Mouse (Mus musculus): ENCODE measurements at regions not wholly inside any gene's neighbourhood (a gene's known extent, or its start where the extent isn't known, plus 50 kb on each side); places are given as distances from the start of the nearest gene placed in this dataset.
A peak's percentile ranks its signal among the peaks of the same experiment; 100 is the strongest.
"Not testable (repeated sequence)": the region's sequence is repeated elsewhere in the genome, so short reads cannot be mapped to it uniquely, and the experiment has no call there.

DNA sequence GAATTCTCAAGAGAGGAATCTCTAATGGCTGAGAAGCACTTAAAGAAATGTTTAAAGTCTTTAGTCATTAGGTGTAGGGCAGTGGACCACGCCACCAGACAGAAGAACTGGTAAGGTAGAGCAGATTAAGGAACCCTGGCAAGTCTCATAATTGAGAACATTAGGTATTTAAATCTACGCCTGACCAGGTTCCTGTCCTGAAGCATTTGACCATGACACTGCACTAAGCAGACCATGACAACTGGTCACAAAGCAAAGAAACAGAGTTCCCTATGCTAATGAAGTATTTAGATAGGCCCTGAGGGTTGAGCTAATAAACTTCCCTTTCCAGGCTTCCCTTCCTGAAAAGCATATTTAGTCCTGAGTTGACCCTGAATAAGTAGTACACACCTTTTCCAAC is 562.3 kb downstream of the Cdh11 start:
- DNase-seq (ENCODE audit: extremely low spot score) = no peak

DNA sequence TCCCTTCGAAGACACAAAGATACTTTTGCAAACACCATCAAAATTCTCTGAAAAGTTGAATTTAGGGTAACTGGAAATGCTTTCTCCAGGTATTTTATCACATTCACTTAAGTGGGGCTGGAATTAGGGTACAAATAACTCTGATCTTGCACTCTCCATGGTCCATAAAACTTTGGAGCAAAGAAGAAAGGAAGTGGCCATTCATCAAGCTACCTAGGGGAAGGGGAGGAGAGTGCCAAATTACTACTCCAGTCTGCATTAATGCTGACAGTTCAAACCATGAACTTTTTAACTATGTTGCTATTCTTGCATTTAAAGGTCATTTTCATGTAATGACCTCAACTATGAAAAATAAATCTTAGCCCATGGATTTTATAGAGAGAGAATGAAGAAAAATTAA is 579.8 kb downstream of the Cdh11 start:
- DNase-seq (ENCODE audit: extremely low spot score) = no peak

DNA sequence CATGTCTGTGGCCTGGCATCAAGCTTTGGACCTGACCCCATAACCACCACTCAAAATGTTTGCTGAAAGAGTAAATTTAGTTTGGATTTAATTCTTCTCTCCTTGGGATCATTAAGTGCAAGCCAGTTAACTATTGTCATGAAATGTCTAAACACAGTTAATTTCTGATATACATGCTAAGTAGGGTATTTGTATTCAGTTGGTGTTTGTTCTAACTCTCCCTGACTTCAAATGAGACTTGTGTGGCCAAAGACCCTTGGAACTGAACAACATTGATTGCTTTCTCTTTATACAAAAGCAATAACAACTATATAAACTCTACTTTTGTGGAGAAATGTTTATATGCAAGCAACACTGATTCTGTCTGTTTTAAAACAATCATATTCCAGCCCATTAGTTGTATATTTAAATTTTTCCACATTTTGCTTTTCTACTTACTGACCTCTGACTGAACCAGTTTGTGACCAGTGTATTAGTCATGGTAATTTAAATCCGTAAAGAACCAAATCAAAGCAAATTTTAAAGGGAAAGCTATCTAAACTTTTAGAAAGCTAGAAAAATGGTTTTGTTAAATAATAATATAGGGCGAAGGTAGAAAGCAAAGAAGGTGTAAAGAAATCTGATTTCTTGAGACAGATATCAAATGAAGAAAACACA is 625.8 kb downstream of the Cdh11 start:
- DNase-seq (ENCODE audit: extremely low spot score) = no peak

DNA sequence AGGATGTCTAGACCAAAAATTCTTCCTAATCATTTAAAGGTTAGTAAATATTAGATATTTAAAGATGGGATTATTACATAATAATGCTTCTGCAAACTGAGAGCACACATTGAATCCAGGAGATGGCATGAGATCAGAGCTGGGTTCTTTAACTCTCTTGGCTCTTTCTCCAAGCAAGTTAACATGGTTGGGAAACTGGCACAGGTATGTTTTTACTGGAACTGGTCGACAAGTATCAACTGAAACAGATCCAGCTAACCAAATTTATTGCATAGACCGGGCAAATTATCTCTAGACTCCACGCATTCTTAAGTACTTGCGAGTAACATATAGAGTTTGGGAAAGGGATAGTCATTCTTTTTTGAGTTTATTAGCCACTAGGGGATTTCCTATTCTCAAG is 666.8 kb downstream of the Cdh11 start:
- no peak for DNase-seq (ENCODE audit: extremely low spot score)

DNA sequence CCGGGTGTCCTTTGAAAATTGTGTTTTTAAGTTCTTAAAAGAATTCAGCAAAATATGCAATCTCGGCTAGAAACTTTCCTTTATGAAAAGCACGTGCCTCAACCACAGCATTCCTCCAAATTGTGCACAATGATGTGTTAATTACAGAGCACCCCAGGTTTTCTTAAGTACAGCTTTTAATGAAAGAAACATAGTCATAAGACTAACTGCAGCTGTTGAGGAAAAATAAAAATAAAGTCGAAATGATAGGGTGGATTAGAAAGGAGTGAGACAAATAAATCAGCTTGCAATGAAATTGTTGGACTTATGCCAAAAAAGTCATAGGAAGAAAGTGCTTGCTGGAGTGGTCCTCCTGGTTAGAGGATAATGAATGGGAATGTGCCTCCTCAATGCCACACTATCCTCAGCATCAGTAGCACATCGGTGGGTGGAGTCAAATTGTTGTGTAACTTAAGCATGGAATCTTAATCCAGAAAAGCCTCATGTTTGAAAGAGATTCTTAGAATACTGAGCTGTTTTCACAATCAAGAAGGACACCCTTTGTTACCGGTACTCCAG is 668.5 kb downstream of the Cdh11 start:
- no peak for DNase-seq (ENCODE audit: extremely low spot score)

DNA sequence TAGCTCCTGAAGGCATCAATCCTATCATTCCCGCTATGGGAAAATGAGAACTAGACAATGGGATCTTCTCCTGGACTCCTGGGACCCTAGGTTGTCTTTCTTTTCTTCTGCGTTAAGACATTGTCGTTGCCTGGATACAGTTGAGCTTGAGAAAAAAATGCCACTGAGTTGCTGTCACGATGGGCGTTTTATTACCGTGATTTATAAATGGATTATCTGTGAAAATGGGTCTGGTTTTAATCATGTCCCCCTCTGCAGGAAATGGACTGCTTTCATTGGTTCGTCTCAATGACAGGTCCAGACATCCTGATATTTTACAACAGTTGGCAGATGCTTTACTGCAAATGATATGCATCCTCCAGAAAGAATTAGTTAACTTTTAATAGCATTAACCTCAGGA is 681.7 kb downstream of the Cdh11 start:
- peak; percentile 8 for DNase-seq (ENCODE audit: extremely low spot score)

DNA sequence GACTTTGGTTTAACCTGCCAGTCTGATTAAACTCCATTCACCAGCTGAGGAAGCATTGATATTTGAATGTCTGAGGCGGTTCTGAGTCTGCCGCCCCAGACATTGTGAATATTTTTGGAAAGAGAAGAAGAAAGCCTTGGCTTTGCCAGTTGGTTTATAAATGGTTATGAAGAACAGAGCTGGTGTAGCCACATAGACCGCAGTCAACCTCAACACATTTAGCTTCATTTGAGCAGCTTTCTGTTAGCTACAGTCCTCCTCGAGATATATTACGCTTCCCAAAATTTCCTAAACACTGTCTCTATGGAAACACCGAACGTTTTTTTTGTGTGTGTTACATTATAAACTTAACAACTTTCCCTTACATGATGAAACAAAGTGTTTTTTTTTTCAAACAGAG is 688.7 kb downstream of the Cdh11 start:
- no peak for DNase-seq (ENCODE audit: extremely low spot score)

DNA sequence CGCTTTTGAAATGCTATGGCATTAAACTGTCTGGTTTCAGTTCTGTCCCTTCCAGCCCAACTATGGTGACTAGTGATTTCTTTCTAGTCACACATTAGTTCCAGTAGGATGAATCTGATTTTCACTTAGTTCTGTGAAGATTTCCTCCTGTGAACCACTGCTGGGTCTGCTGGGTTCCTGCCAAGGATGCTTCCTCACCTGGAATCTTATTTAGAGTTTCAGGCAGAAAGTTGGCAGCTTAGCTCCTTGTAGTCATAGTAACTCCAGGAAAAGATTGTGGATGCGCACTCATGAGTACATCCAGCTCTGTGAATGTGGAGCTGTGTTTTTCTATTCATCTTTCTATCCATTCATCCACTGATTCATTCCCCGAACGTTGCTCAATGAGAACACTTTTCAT is 699.5 kb downstream of the Cdh11 start:
- no peak for DNase-seq (ENCODE audit: extremely low spot score)

DNA sequence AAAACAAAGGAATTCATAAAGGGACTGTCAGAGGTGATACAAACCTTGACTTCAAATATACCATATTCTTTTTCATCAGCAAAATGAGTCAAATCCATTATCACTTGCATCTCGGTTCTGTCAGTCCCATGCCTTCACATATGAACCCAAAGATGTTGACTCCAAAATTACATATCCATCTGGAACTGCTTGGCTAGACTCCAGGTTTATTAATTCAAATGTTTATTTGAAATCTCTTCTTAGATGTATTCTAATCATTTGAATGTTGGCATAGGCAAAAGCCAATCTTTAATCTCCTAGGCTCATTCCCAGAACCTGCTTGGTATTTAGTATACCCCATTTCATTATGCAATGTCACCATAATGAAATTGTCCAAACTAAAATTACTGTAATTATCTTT is 709.8 kb downstream of the Cdh11 start:
- no peak for DNase-seq (ENCODE audit: extremely low spot score)

DNA sequence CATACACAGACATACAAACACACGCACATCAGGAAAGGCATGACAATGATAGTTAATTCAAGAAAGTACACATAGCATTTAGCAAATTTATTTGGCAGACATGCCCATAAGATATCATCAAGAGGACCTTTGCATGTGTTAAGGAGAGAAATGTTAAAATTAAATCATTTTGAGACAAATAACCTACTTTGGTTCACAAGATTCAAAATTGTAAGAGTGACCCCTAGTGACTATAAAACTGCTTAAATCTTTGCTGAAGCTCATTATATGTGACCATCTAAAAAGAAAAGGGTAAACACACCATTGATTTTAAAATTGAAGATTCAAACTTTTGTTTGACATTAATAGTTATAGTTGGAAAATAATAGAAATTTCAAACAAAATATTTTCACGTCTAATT is 721.3 kb downstream of the Cdh11 start:
- DNase-seq (ENCODE audit: extremely low spot score) = no peak

DNA sequence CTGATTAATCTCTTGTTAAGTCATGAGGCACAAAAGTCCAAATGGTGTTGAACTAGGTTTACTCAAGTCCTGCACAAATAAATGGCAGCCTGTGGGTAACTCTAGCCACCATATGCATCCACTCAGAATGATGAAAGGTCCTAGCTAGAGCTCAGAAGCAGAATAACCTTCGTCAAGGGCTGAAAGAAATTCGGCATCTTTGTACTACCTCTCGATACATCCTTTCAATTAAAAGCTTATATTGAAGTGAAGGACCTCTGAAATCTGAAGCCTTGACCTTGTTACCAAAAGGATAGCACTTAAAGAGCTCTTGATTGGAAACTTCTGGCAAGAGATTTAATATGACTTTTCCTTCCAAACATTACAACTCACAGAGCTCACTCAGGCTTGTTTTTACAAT is 732.0 kb downstream of the Cdh11 start:
- no peak for DNase-seq (ENCODE audit: extremely low spot score)

DNA sequence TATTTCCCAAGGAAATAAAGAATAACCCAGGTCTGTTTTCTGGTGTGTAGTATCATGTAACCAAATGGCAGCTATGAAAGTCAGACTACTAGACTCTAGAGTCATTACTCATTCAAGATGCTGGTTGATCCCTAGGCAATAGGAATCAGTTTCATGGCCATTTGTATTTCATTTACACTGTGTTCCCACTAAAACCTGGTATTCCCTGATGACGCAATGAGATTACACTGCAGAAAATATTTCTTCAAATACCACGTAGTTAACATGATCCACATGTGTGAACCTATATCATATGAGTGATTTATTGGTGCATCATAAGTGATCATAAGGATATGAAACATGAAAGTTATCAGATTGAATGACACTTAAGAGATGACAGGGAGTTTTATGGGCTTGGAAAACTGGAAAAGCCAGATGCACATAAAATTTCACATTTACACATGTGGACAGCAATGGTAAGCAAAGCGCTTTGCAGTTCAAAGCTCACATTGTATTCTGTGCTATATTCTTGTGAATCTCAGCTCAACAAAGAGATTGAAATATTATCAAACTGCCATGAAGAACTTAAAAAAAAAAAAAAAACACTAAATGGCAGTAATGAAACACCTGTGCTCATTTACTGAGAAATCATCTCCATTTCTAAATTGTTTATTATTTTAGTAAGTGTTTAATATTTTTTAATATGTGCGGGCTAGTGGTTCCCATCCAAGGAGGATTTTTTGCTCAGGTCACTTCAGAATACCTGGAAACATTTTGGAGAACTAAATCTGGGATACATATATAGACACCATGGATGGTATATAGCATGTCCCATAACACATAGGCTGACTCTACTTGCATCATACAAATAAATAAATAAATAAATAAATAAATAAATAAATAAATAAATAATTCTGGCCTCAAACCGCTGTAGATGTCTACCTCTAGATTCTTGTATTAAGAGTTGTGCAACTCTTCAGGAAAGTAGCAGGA is 758.2 kb downstream of the Cdh11 start:
- no peak for DNase-seq (ENCODE audit: extremely low spot score)

DNA sequence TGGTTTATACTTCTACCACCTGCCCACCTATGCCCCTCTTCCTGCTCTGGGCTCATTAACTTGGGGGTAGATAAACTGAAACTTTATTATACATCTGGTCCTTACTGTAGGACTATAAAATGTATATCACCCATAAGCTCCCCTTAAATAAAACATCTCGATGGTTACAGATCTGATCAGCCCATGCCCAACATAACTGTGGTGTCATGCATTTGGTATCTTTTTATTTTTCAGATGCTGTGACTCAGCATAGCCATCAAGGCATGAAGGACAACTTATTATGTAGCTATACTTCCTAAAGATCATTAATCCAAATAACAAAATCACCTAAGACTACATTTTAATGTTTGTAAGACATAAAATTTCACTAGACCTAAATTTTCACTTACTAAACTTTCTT is 761.0 kb downstream of the Cdh11 start:
- DNase-seq (ENCODE audit: extremely low spot score) = no peak

DNA sequence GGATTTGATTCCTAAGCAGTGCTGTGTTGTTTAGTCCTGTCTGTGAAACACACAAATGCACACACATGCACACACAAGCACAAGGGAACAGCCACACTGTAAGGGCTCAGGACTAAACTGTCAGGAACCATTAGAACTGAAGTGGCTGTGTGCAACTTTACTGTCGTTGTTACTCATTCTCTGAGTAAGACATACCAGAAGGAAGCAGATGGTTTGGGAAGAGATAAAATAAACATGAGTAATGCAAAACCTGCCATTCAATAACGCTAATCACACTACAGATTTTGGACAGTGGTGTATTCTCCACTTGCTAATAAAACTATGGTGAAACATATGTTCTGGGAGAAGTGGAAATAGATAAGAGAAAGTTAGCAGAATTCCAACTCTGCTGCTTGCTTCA is 767.7 kb downstream of the Cdh11 start:
- no peak for DNase-seq (ENCODE audit: extremely low spot score)

DNA sequence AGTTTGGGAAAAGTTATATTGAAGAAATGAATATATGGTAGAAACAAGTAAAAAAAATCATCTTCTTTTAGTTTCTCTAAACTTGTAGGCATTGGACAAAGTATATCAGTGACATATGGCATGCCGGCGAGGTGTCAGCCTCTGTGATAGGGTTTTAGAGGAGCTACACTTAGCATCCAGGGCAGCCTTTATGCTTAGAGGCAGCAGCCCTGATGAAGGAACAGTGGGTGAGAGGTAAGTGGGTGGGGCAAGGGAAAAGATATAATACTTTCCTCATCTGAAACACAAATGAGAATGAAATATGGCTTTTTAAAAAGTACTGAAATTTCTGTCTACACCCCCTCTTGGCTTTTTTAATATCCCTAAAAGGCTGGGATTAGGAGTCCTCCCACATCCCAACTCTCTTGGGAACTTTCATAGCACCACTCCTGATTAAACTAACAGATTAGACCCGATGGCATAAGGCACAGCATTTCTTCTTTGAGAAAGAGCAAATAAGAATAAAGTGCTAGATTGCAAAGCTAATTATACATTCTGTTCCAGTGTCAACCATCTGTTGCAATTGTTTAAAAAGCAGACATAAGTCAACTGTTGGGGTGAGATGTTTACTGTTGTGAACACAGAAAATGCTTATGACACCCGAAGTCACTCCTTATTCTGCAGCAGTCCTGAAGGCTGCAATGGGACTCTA is 785.0 kb downstream of the Cdh11 start:
- DNase-seq (ENCODE audit: extremely low spot score) = no peak

DNA sequence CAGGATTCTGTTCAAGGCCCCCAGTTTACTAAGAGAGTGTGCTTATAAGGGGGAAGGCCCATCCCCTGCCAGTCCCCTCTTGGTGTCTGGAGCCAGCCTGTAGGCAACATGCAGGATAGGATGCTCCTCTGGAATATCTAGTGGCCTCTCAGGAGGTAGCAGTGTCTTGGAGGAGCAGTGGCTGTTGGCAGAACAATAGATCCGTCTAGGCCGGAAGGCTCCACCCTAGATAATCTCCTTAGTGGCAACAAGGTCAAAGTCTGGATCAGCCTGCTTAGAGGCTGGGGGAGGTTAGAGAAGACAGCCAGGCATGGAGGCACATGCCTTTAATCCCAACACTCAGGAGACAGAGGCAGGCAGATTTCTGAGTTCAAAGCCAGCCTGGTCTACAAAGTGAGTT is 788.7 kb downstream of the Cdh11 start:
- DNase-seq (ENCODE audit: extremely low spot score) = not testable (repeated sequence)

DNA sequence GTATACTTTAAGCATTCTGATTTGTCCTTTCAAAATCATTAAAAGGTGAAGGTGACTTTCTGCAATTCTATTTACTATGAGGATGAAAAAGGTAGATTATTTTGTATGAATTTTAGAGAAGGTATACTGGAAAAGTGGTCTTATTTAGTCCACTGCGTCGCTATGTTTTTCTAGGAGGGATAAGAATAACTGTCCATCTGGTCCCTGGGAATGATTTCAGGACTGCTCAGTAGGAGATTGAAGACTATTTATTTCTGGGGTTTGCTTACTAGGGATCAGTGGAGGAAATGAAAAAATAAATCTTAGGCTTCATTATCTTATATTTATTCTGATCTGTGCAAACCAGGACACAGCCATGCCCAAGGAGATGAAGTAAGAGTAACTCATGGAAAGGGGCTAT is 828.6 kb downstream of the Cdh11 start:
- DNase-seq (ENCODE audit: extremely low spot score) = no peak

DNA sequence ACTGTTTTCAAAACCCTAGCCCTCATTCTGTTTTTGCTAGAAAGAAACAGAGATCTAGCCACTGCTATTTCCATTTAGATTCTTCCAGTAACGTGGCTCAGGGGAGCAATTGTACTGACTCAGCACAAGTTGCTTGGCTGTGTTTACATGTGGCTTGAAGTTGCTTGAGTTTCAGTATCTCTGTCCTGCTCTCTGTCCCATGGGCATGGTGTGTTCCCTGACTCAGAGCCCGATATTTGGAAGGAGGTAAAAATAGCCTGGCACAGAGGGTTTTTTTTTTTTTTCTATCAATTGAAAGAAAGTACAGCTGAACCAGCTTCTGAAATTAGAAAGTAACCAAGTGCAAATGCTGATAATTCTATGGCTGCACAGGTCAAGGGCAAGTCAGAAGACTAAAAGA is 834.8 kb downstream of the Cdh11 start:
- no peak for DNase-seq (ENCODE audit: extremely low spot score)

DNA sequence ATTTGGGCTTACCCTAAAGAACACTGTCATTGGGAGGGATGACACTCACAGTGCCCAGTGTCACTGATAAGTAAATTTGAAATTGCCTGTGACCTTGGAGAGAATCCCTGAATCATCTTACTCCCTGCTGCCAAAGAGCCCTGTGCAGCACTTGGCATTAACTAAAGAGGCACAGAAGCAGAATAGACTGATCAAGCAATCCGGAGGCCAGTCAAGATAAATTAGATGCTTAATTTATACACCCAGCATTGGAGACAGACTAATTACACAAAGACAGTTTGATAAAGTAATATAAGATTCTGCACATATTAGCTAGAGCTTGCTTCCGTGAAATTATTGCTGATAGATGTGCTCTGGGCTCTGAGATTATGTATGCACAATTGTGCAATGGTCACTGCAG is 847.6 kb downstream of the Cdh11 start:
- DNase-seq (ENCODE audit: extremely low spot score) = no peak

DNA sequence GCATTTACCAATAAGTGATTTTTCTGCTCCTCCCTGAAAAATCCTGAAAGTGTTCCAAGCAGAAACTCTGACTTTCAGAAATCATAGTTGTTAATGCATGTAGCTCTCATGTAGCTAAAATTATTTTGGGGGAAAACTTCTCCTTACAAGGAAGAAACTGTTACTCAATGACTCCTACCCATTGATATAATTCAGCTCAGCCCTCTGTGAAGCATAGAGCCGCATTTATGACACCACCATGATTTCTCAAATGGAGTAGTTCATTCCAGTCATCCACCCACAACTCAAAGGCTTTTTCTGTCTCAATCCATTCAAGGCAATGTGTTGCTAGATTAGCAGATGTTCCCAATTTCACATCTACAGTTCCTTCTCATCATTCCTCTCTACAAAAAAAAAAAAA is 871.8 kb downstream of the Cdh11 start:
- no peak for DNase-seq (ENCODE audit: extremely low spot score)

Data from embryo, embryonic 9.5 days (tissue).